Mouse (Mus musculus): ENCODE measurements around the gene Snap47.

DNA sequence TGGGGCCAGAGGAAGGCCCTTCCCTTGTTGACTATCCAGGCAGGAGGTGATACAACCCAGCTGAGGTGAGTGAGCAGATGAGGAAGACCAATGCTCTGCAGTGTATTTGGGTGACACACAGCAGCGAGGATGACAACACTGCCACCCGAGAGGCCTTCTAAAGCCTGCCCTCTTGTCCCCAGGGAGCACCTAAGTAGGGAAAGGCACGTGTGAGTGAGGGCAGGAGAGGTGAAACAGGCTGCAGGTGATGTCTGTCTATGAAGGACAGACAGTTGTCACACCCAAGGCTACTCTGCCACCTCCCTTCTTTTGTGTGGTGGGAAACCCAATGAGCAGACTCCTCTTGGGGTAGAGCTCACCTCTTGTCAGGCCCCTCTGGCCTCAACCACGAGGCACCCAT is 61.4 kb downstream of the Snap47 start:
- TF ChIP-seq CTCF (IDR thresholded peaks at IDR 0.05; ENCODE audit: borderline replicate concordance, insufficient read depth, low read depth, low read length) (no peak), POLR2A (IDR thresholded peaks at IDR 0.05; ENCODE audit: borderline replicate concordance, insufficient read depth, low read length) (no peak)
